Mouse (Mus musculus): ENCODE measurements at regions not wholly inside any gene's neighbourhood (a gene's known extent, or its start where the extent isn't known, plus 50 kb on each side); places are given as distances from the start of the nearest gene placed in this dataset.
"Not testable (repeated sequence)": the region's sequence is repeated elsewhere in the genome, so short reads cannot be mapped to it uniquely, and the experiment has no call there.

GRCm38 (mm10) chr16:3114473-3115335 is 476.1 kb upstream of the Olfr161 start:
- not testable (repeated sequence) for DNase-seq (ENCODE audit: extremely low spot score)

DNA sequence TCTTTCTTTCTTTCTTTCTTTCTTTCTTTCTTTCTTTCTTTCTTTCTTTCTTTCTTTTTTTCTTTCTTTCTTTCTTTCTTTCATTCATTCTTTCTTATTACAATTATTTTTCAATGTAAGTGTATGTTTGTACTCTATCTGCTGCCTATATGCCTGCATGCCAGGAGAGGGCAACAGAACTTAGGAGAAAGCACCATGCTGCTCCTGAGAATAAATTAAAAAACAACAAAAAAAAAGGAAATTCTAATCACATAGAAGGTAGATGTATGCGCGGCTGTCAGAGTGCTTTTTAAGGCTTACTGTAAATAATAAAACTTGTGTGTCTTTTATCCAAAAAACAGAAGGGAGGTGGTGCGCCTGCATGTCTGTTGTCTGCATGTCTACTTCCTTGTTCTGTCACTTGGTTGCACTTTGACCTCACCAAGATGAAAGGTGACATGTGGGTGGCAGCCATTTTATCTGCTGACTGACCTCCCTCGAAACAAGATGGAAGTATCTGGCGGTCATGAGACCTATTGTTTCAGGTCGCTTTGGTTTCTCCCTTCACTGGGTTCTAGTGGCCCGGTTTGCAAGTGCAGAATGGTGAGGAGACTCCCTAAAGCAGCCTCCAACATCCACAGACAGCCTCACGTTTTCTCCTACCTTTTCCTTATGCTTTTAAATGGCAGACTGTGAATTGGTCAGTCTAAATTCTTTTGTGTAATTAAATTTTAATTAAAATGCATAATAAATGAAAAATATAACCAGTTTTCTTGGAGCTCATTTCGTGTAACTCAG is 475.3 kb upstream of the Olfr161 start:
- peak; percentile 16 for DNase-seq (ENCODE audit: extremely low spot score)

GRCm38 (mm10) chr16:3116113-3116511 is 474.7 kb upstream of the Olfr161 start:
- DNase-seq (ENCODE audit: extremely low spot score) = not testable (repeated sequence)

DNA sequence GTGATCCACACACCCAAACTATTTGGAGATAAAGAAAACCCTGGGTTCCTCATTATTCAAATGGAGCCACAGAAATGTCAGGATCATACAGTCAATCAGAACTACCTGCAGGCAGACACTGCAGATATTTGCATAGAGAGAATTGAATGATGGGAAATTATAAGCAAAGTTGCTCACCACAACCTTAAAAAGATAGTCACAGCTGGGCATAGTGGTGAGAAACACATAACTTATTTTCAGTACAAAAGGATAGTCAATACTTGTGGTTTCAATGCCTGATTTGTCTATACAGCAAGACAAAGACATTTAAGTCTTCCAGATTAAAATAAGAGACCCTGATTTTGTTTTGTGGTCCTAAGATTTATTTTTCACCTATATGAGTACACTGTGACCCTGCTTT is 469.6 kb upstream of the Olfr161 start:
- not testable (repeated sequence) for DNase-seq (ENCODE audit: extremely low spot score)

- DNase-seq (ENCODE audit: extremely low spot score) = not testable (repeated sequence)
These were observed 468.5 kb upstream of the Olfr161 start for GRCm38 (mm10) chr16:3122145-3122860.

DNA sequence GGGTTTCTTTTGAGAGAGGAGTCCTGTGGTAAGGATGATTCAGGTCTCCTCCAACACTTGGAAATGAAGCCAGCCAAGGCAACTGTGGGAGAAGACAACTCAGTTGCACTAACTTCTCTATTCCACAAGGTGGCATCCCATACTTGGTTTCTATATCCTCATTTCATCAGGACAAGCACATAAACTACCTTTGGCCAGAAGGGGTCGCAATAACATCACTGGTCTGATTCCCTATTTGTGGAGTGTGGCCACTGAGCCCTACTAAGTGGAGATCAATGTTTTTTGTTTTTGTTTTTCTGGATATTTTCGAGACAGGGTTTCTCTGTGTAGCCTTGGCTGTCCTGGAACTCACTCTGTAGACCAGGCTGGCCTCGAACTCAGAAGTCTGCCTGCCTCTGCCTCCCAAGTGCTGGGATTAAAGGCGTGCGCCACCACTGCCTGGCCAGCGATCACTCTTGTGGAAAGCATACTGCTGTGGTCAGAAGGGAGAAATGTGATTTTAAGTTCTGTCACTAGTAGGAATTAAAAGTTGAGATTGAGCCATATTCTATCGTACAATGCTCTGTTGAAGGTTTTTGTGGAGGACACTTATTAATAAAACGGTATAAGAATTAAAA is 467.9 kb upstream of the Olfr161 start:
- peak; percentile 4 for DNase-seq (ENCODE audit: extremely low spot score)

- DNase-seq (ENCODE audit: extremely low spot score) = not testable (repeated sequence)
These were observed 463.5 kb upstream of the Olfr161 start for GRCm38 (mm10) chr16:3127317-3127716.
